Mouse (Mus musculus): ENCODE measurements around the gene Dpp6.

The Dpp6 gene

DNA sequence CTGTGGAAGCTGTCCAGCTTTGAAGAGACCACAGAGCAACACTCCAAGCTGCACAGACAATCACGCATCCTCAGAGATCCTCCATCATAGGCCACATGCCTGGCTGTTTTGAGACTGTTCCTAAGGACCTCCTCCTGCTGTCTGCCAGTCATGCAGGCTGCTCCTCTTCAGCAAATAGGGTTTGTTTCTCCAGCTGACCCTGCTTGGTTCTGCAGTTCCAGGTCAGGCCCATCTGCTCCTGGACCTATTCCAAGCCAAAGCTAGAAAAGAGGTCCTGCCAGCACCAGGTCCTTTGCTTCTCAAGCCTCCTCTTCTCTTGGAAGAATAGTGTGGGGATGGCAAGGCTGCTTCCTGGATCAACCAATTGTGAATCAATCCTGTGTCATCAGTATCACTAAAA is 556.9 kb downstream of the Dpp6 start:
- no peak for DNase-seq (ENCODE audit: low spot score in 2 of 2)

DNA sequence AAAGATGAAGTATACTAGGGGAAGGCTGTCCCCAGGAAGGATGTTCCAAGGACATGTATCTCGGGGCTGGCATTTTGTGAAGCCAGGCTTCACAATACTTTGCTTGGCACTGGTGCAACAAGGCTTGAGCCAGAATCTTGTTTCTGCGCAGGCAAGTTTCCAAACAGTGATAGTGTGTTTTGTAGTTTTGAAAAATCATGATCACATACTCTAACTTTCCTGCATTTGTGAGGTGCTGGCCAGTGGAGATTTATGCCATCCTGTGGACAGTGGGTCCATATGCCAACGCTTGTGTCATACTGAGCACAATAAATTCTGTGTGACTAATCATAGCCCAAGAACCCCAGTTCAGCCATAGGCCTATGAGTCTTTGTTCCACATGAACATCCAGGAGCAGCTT is 558.8 kb downstream of the Dpp6 start:
- DNase-seq (ENCODE audit: low spot score in 2 of 2), result no peak

DNA sequence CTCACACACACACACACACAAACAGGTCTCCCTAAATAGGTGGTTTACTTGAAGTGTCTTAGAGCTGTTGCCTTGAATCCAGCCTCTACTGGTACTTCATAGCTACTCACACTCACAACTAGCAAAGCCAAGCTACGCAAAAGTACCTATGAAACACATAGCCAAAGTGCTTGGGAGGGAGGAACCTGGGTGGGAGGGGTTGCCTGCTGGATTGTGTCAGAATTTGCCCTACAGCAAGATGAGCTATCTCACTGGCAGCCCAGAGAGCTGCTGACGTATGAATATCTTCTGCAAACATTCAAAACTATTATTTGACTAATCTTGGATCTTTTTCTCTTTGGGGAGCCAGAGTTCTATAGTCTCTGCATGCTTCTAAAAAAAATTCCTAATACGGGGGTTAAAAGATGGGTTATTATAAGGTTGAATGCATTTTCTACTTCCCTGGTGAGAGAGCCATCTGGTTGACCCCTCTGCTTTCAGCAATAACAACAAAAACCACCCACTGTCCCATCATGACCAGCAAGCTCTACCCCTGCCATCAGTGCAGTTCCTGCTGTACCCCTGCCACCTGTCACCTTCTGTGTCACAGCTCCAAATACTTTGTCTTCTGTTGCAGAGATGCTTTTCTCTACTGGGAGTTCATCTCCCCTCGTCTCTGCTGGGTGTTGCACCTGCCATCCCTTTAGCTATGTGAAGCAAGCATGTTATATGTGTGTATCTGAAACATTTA is 563.8 kb downstream of the Dpp6 start:
- no peak for DNase-seq (ENCODE audit: low spot score in 2 of 2)

DNA sequence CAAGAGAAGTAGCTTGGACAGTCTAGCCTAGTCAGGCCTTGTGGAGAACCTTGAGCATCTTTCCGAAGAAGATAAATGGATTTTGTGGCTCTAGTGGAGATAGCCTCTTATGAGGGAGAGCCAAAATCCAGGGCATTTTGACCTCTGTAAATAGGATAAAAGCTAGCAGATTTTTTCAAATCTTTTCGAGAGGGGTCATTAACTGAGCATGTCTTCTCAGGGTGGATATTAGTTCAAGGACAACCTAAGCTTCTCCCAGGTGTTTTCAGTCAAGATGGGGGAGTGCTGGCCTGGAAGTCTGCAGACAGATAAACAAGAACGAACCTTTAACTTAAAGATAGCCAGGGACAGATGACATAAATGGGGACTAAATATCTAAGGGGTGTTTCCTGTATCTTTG is 581.4 kb downstream of the Dpp6 start:
- no peak for DNase-seq (ENCODE audit: low spot score in 2 of 2)

DNA sequence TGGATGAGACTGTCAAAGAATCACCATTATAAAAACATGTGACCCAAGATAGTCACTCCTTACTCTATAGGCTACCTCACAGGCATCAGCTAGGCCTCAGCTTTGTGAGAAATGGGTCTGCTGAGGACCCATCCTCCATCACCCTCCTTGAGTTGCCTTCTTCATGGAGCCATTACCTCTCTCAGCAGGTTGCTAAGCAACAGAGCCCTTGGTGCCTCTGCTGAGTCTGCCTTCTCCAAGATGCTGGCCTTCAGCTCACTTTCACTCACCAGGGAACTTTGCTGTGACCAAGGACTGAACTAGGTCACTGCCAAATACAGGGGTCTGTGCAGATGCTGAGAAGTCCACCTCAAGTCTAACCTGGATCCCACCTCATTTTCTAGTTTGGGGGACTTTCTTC is 582.1 kb downstream of the Dpp6 start:
- no peak for DNase-seq (ENCODE audit: low spot score in 2 of 2)

DNA sequence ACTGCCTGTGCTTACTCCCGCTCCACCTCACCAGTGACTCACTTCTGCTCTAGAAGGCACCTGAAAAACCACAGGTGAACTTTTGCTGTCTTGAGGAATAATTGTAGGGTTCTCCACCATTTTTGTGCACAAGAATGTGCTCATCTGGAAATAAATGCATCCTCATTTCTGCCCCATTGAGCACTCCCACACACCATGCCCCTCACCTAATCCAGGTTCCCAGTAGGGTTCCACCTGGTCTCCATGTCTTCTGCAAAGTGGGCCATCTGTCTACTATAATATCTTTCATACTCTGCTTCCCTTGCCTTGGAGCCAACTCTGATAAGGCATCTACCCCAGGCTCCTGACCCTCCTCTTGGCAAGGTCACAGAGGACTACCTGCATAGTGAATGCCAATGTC is 585.6 kb downstream of the Dpp6 start:
- DNase-seq (ENCODE audit: low spot score in 2 of 2), result no peak

DNA sequence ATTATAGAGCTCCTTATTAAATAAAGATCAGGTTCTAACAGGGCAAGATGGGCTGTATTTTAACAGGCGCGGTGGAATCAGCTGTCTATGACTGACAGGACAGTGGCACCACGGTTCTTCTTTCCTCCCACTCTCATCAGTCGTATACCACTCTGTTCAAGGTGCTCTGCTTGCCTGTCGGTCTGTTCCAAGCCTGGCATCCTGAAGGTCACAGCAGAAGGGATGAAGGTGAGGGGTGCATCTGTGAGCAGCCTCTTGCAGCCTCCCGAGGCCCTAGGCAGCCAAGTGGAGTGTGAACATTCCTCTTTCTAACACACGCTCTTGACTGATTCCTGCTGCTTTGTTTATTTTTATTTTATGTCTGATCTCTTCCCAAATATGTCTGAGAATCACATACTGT is 591.9 kb downstream of the Dpp6 start:
- DNase-seq (ENCODE audit: low spot score in 2 of 2), result no peak

DNA sequence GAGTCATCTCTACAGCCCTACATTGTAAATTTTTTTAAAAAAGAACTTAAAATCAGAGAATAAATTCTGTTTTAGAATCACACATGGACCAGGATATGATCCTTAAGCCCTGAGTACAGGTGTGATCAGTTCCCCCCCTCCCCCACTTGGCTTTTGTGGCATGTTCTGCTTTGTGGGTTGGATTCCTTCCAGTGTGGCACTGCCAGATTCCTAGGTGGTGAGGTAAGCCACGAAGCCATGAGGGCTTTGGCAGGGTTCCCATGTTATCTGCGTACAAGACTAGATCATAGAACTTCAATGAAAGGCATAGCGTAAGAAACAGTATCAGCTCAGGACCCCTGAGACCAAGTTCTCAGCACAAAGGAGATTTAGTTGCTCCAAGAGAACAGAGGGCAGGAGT is 596.0 kb downstream of the Dpp6 start:
- DNase-seq (ENCODE audit: low spot score in 2 of 2), result no peak

DNA sequence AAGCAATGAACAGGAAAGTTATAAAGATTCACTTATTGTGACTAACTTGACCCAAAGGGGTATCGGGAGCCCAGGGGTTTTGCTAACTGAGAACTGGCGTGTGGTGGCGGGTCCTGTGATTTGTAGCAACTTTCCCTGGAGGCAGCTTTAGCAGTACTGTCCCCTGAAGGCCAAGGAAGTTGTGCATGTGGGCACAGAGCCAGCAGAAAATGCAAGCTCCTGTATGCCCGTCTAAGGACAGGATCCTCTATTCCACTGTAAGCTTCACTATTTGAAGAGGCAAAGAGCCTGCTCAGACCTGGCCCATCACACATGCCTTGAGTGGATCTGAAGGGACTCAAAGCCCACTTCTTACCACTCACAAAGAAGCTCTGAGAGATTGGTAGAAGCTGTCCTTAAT is 598.5 kb downstream of the Dpp6 start:
- no peak for DNase-seq (ENCODE audit: low spot score in 2 of 2)

DNA sequence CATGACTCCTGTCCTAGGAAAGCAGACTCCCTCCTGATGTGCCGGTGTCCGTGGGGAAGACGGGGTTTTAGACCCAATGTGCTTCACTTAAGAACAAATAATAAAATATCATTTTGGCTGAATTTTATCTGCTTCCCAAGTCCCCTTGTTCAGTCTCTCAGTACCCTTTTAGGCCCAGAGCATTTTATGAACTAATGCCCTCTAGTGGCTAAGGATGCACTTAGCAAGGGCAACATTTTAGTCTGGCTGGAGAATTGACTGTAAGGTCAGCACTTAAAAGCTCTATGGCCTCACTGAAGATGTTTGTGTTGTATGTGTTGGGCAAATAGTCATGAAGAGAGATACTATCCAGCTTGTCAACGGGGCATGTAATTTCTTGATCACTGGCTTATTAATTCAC is 599.6 kb downstream of the Dpp6 start:
- no peak for DNase-seq (ENCODE audit: low spot score in 2 of 2)

DNA sequence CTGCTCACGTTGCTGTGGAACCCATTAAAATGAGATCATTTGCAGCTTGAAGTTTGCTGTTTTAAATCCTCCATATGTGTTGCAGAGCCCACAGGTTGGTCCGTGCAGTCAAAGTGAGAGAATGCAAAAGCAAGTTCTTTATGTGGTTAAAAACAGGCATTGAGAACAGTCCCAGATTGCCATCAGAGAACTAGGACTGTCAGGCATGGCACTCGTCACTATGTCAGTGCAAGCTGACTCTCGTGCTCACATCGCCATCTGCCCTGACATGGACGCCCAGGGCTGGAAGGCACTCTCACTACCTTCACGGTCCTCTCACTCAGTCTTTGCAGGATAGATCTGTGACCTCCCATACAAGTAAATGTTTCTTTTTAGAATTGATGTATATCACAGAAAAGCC is 600.4 kb downstream of the Dpp6 start:
- DNase-seq (ENCODE audit: low spot score in 2 of 2), result no peak

DNA sequence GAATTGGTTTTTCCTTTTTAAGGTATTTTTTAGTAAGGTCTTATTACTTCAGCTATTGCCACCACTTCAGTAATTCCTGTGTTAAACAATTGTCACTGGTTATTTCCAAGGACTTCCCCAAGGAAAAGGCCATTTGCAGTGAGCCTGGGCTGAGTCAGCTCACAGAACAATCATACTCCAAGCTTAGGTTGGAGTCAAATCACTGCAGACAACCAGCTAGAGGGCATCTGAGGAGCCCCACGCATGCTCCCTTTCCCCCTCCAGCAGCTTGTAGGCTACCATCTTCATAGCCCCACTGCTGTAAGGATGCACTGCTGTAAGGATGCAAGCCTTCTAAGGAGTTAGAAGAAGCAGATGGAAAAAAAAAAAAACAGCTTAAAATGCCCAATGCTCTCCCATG is 601.9 kb downstream of the Dpp6 start:
- DNase-seq (ENCODE audit: low spot score in 2 of 2), result no peak

DNA sequence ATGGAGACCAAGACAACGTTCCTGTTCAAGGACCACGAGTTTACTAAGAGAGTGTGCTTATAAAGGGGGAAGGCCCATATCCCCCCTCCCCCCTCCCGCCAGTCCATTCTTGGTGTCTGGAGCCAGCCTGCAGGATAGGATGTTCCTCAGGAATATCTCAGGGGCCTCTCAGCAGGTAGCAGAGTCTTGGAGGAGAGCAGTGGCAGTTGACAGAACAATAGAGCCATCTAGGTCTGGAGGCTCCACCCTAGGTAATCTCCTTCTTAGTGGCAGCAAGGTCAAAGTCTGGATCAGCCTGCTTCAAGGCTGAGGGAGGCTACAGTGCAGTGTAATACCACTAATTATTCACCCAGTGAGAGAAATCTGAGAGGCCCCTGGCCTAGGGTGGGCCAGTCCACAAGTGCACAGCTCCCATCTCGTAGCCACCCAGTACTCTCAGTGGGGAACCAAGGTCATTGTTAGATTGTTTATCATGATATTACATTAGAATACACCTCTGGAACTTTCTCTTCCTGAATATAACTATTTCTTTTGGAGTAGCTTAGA is 604.2 kb downstream of the Dpp6 start:
- no peak for DNase-seq (ENCODE audit: low spot score in 2 of 2)

DNA sequence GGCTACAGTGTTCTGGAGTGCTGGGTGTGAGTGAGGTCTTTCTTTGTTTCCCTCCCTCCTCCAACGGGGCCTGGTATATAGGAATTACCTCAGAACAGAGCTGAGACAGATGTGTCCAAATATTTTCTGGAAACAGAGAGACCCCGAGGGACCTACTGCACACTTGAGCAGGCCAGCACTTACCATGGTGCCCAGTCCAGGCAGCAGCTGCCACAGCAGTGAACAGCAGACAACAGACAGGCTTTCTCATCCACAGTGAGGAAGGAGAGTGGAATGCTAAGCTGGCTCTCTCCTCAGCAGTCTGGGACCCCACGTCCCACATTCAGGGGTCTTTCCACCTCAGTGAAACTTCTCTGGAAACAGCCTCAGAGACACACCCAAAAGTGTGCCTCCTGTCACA is 606.8 kb downstream of the Dpp6 start:
- no peak for DNase-seq (ENCODE audit: low spot score in 2 of 2)

DNA sequence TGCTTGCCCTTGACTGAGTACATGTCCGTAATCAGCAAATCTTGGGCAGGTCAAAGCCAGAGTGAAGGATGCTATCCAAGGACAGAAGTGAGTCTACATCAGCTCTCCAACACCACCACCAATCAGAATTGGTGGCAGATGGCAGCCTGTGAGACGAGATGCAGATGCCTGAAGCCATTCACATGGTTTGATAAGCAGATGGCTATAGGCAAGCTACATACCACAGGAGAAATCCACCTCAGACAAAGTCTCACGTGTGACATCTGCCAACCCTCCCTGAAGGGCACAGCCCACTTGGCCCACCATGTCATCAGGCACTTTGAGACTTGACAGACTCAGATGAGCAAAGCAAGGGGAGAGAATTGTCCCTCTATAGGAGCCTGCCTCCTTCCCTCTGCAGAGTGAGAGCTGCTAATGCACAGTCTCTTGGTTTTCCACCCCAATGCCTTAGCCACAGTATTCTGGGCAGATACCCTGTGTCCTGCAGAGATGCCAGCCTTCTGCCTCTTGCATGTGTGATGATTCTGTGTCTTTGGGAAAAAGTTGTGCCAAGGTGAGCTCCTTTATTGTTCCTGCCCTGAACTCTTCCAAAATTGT is 607.6 kb downstream of the Dpp6 start:
- no peak for DNase-seq (ENCODE audit: low spot score in 2 of 2)

DNA sequence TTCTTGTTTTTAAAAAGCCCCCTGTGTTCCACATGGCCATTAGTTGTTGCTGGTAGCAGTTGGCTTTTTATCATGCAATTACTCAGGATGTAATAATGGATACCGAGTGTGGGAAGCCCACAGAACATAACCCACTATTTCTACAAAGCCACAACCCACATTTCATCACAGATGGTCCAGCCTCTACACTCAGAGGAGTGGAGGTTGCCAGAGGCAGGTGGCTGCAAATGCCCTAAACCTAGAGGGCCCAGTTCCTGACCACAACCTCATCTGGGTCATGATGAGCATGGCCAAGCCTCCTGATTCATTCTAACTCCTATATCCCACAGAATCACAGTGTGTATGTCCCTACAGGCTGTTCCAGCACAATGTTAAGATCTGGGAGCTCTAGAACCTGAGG is 609.2 kb downstream of the Dpp6 start:
- DNase-seq (ENCODE audit: low spot score in 2 of 2), result no peak

DNA sequence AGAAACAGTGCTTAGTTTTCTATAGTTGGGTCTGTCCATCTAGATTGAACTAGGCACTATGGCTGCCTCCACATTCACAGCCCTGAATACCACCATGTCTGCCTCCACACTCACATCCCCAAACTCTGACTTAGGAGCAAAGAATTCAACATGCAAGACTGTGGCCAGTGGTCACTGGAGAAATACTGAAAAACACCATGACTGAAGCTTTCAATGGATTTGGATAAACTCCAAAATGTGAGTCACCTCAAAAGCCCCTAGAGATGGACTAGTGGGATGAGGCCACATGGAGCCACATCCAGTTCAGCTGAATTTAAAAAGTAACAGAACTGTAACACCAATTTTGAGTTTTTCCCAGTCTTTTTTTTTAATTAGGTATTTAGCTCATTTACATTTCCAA is 616.6 kb downstream of the Dpp6 start:
- DNase-seq (ENCODE audit: low spot score in 2 of 2), result no peak

DNA sequence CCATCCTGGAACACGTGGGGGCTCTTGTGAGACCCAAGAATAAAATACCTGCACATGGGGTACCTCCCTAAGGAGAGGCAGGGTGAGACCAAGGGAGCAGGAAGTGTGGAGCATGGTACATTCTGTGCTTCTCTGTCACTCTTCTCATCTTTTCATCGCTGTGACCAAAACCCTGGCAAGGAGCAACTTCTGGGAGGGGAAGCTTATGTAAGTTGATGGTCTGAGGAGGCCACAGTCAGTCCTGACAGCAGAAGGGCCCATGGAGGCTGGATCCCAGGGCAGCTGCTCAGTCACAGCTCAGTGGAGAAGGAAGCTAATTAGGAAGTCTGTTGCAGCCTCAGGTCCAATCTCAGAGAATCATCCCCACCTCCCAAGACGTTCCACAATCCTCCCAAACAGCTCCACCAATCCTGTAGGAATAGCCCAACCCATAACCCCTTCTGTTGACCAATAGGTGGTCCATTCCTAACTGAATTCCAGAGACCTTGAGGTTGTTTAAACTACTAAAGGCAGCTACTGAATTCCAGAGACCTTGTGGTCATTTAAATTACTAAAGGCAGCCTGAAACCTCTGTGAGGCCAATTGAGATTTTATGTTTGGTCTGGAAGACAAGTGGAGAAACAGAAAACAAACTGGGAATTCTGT is 636.3 kb downstream of the Dpp6 start:
- no peak for DNase-seq (ENCODE audit: low spot score in 2 of 2)

DNA sequence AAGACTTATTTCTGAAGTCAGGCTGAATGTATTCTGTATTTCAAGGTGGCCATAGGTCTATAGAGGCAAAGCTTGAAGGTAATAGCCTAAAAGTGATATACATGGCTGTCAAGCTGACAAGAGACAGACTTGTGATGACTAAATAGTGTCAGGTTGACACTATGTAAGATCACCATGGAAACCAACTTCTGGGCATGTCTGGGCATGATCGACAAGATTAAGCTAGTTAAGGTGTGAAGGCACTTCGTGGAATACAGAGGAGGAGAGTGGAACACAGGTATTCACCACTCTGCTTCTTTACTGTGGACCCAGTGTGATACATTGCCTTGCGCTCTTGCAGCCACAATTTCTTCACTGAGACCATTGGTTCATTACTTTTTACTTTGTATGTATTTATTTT is 637.4 kb downstream of the Dpp6 start:
- DNase-seq (ENCODE audit: low spot score in 2 of 2), result no peak

DNA sequence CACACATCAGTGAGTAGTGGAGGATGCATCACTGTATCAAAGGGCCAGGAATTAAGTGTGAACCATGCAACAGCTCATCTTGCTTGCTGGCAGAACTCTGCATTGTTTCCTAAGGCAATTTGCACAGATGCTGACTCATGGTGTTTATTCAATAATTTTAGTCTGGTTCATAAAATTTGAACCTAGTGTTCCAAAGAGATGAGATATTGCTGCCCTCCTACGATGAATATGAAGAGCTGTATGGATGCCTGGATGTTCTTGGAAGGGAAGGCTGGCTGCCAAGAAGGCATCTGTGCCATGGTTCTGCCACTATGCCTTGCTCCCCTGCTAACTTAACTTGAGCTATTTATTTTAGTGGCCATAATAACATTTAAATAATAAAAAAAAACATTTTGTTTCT is 640.0 kb downstream of the Dpp6 start:
- no peak for DNase-seq (ENCODE audit: low spot score in 2 of 2)

DNA sequence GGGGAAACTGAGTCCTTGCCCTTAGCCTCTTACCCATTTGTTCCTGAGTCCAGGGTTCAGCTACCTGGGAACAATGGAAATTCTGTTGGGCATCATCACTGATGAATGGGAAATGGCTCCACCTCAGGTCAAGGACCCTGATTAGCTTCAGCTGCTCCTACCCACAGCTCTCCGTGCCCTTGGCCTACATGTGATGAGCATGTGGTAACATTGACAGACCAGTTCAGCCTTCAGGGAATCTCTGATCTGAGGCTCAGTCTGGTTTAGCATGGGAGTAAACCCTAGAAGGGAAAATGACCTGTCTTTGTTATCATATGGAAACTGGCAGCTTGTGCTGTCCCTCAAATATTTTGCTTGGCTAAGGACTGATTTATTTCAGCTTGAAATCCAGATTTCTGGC is 640.7 kb downstream of the Dpp6 start:
- no peak for DNase-seq (ENCODE audit: low spot score in 2 of 2)

DNA sequence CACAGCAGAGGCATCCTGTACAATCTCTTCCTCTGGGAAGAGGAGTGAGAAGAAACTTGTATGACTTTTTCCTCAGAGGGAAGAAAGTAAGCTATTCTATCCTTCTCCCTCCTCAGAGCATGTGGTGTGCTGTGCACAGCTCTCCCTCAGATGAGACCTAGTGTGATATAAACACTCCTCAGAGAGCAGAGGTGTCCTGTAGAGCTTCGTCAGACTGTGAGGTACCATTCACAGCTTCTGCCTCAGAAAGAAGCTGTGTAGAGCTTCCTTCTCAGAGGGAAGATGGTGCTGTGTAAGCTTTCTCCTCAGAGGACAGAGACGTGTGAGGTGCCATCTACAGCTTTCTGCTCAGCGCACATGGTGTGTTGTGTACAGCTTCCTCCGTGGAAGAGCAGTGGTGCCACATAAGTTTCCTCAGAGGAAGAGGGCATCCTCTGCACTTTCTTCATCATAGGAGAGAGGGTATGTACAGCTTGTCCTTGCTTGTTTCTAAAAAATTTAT is 658.0 kb downstream of the Dpp6 start:
- DNase-seq (ENCODE audit: low spot score in 2 of 2), result no peak

DNA sequence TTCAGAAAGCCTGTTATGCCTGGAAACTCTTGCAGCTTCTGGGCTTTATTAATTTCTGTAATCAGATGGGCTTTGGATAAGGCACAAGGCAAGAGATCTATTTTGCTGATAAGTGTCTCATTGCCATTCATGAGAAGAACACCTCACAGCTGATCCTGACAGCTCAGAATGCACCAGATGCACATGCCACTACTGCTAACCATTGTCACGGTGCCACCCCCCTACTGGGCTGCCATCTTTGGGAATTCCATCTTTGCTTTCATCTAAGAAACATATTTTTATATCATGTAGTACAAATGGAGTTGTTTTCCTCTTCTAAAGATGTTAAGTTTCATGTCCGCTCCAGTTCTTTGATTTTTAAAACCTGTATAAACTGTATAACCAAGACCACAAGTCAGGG is 664.7 kb downstream of the Dpp6 start:
- no peak for DNase-seq (ENCODE audit: low spot score in 2 of 2)
